Mouse (Mus musculus) G1E (cell line): ENCODE measurements at regions not wholly inside any gene's neighbourhood (a gene's known extent, or its start where the extent isn't known, plus 50 kb on each side); places are given as distances from the start of the nearest gene placed in this dataset.

Experiments used
- ATAC-seq: 2 replicates; pipeline ENCODE4 v1.8.0; 2016; ENCODE audit warnings: mild to moderate bottlenecking; ENCODE audit not compliant: insufficient number of reproducible peaks, poor library complexity, low FRiP score, severe bottlenecking; ENCODE audit errors: extremely low read depth
- DNase-seq: peaks from one replicate; pipeline ENCODE4 v3.0.0; 2012; ENCODE audit warnings: low spot score
- H3K27me3 ChIP-seq: 2 replicates; pipeline ENCODE4 v1.6.1; 2012; ENCODE audit warnings: mild to moderate bottlenecking, low read length, inconsistent platforms; ENCODE audit not compliant: insufficient read depth
- H3K36me3 ChIP-seq: replicated peaks from 2 replicates; pipeline ENCODE3; 2012; ENCODE audit warnings: mild to moderate bottlenecking, inconsistent platforms
- H3K4me1 ChIP-seq: 2 replicates; pipeline ENCODE4 v1.6.1; 2012; ENCODE audit warnings: low read depth, low read length, inconsistent platforms, mixed read lengths; ENCODE audit not compliant: insufficient read depth
- H3K4me3 ChIP-seq: 2 replicates; pipeline ENCODE4 v1.5.1; 2012; ENCODE audit warnings: low read depth, mild to moderate bottlenecking, inconsistent platforms, low read length, moderate library complexity, mixed read lengths
- H3K9me3 ChIP-seq: replicated peaks from 2 replicates; pipeline ENCODE4 v1.6.1; 2012; ENCODE audit warnings: inconsistent platforms
- CTCF ChIP-seq: IDR thresholded peaks from 2 replicates; pipeline ENCODE4 v1.5.1; 2012; ENCODE audit warnings: low read depth, low read length, inconsistent platforms, mixed read lengths
- GATA1 ChIP-seq: IDR thresholded peaks from 2 replicates; pipeline ENCODE4 v1.6.1; 2012; ENCODE audit warnings: borderline replicate concordance, low read length, inconsistent platforms, mixed read lengths
- GATA2 ChIP-seq: IDR thresholded peaks from 2 replicates; pipeline ENCODE4 v1.6.1; 2012; ENCODE audit warnings: low read depth, low read length, inconsistent platforms, borderline replicate concordance
- POLR2AphosphoS5 ChIP-seq: IDR thresholded peaks from 2 replicates; pipeline ENCODE4 v1.6.1; 2012; ENCODE audit warnings: low read depth, low read length, inconsistent platforms; ENCODE audit not compliant: insufficient replicate concordance
- TAL1 ChIP-seq: conservative IDR thresholded peaks from 2 replicates; pipeline ENCODE4 v1.6.1; 2012; ENCODE audit warnings: low read depth, low read length, inconsistent platforms, mixed read lengths

- DNase-seq (peak; percentile 8), ATAC-seq (no peak)
- Histone ChIP-seq H3K36me3 (no peaks in the 10 kb centered on the region), H3K27me3 (peaks cover 3% of the 10 kb centered on the region; the same call in 1 of the 2 replicates), H3K4me3 (no peak overlapping the region), H3K9me3 (no peaks in the 10 kb centered on the region), H3K4me1 (no peaks in the 10 kb centered on the region)
- TF ChIP-seq GATA1 (no peak), CTCF (peak; percentile 81)
These were observed 173.1 kb upstream of the Clint1 start for GRCm38 (mm10) chr11:45678666-45679292.

GRCm38 (mm10) chr11:45679293-45679673 is 172.6 kb upstream of the Clint1 start:
- peaks cover 3% of the 10 kb centered on the region; the same call in 1 of the 2 replicates for H3K27me3 ChIP-seq
- H3K4me1 ChIP-seq, result no peaks in the 10 kb centered on the region
- no peak overlapping the region for H3K4me3 ChIP-seq
- no peaks in the 10 kb centered on the region for H3K9me3 ChIP-seq
- TF ChIP-seq GATA1, result no peak
- H3K36me3 ChIP-seq, result no peaks in the 10 kb centered on the region
- no peak for ATAC-seq
- no peak for DNase-seq

GRCm38 (mm10) chr11:45685571-45685970 is 166.3 kb upstream of the Clint1 start:
- Histone ChIP-seq H3K4me1 (no peaks in the 10 kb centered on the region), H3K36me3 (no peaks in the 10 kb centered on the region), H3K9me3 (no peaks in the 10 kb centered on the region), H3K4me3 (no peak overlapping the region), H3K27me3 (peaks cover 3% of the 10 kb centered on the region; the same call in 1 of the 2 replicates)
- ATAC-seq, result no peak
- TF ChIP-seq CTCF (no peak), GATA2 (no peak), TAL1 (no peak), POLR2AphosphoS5 (no peak), GATA1 (no peak)
- DNase-seq, result no peak

- TF ChIP-seq CTCF (no peak), TAL1 (no peak), GATA2 (no peak), GATA1 (no peak), POLR2AphosphoS5 (no peak)
- no peak overlapping the region for H3K4me3 ChIP-seq
- H3K4me1 ChIP-seq, result no peaks in the 10 kb centered on the region
- no peak for ATAC-seq
- H3K36me3 ChIP-seq, result no peaks in the 10 kb centered on the region
- no peak for DNase-seq
- H3K9me3 ChIP-seq, result no peaks in the 10 kb centered on the region
- peaks cover 5% of the 10 kb centered on the region; the same call in 1 of the 2 replicates for H3K27me3 ChIP-seq
These were observed 158.6 kb upstream of the Clint1 start for GRCm38 (mm10) chr11:45693206-45693605.

- TF ChIP-seq POLR2AphosphoS5, result no peak
- TF ChIP-seq GATA2, result no peak
- TF ChIP-seq CTCF, result no peak
- TF ChIP-seq GATA1, result no peak
- no peak for TF ChIP-seq TAL1
- Histone ChIP-seq H3K27me3 (no peaks in the 10 kb centered on the region), H3K4me3 (no peak overlapping the region), H3K9me3 (no peaks in the 10 kb centered on the region), H3K36me3 (no peaks in the 10 kb centered on the region), H3K4me1 (no peaks in the 10 kb centered on the region)
- ATAC-seq (no peak), DNase-seq (no peak)
These were observed 150.3 kb upstream of the Clint1 start for GRCm38 (mm10) chr11:45701506-45701905.

GRCm38 (mm10) chr11:45702916-45703315 is 148.9 kb upstream of the Clint1 start:
- H3K9me3 ChIP-seq, result no peaks in the 10 kb centered on the region
- H3K4me1 ChIP-seq, result no peaks in the 10 kb centered on the region
- DNase-seq, result no peak
- H3K27me3 ChIP-seq, result no peaks in the 10 kb centered on the region
- no peaks in the 10 kb centered on the region for H3K36me3 ChIP-seq
- no peak for ATAC-seq
- H3K4me3 ChIP-seq, result no peak overlapping the region
- TF ChIP-seq GATA1, result no peak

- Histone ChIP-seq H3K4me1 (no peaks in the 10 kb centered on the region), H3K9me3 (no peaks in the 10 kb centered on the region), H3K4me3 (no peak overlapping the region), H3K36me3 (no peaks in the 10 kb centered on the region), H3K27me3 (no peaks in the 10 kb centered on the region)
- no peak for ATAC-seq
- no peak for DNase-seq
- TF ChIP-seq CTCF, result no peak
- no peak for TF ChIP-seq POLR2AphosphoS5
- no peak for TF ChIP-seq GATA2
- no peak for TF ChIP-seq GATA1
- no peak for TF ChIP-seq TAL1
These were observed 147.4 kb upstream of the Clint1 start for GRCm38 (mm10) chr11:45704411-45704810.
